Mouse (Mus musculus): ENCODE results near the gene Cyp2d26.

Cyp2d26 gene

GRCm38 (mm10) chr15:82763631-82764420 is 30.3 kb downstream of the Cyp2d26 start, which contains the start of gene Cyp2d40:
TSS of gene Cyp2d40 (minus strand) at chr15:82764183.
- DNase-seq, result no peak

- DNase-seq, result no peak
These were observed 46.0 kb downstream of the Cyp2d26 start for GRCm38 (mm10) chr15:82748141-82748540.

- no peak for DNase-seq
These were observed 46.6 kb downstream of the Cyp2d26 start for GRCm38 (mm10) chr15:82747516-82747915.
